Mouse (Mus musculus) right cerebral cortex, postnatal 14 days (tissue): ENCODE results near the gene Rnf43.

Experiments used
- DNase-seq: peaks from one replicate; pipeline ENCODE4 v3.0.0; 2022

The Rnf43 gene

DNA sequence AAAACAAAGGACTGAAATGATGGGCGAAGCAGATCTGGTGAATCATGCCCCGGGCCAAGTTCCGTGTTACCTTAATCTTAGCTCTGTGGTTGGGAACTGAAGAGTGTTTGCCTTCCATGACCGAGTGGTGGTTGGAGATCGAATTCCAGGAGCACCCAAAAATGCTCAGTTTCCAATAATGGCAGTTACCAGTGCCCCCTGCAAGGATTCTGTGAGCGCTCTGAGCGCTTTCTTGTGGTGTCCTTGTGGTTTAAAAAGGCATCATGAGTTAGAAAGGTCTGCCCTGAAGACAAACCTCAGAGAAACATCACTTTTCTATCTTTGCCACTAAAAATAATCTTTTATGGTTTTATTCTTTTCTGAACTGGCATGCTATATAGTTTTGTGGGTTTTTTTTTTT lies 16.5 kb downstream of the Rnf43 start:
- DNase-seq = no peak

DNA sequence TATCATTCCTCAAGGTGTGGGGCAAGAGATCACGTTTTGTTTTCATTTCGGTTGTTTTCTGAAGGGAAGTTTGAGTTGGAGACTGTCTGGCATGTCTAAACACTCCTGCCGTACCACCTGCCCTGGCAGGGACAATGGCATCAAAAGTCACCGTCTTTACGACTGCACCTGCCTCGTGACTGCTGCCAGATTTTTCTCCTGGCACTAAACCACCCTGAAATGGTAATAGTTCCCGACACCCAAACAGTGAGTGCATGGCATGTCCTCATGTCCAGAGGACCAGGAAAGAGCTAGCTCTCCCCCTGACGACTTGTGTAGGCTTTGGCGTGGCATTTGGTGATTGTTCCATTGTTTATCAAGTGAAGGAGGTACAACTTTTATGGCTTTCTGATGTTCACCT lies 18.3 kb downstream of the Rnf43 start:
- DNase-seq = no peak

DNA sequence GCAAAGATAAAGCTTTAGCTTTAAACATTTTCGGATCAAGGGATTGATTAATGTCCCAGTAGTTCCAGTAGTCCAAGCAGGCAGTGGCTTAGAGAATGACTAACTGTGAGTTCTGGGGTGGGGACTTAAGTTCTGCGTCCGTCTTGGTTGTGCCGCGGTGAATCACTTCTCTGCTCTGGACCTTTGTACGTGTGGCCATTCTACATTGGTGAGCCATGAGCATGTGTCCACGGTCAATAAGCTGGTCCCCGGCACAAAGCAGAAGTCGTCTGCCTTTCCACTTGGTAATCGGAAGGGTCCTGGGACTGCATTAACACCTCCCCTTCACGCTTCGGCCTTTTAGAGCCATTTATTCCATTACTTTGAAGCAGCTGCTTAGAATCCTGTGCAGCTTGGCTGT lies 19.6 kb downstream of the Rnf43 start:
- DNase-seq = no peak

GRCm38 (mm10) chr11:87682838-87683571 lies 20.5 kb downstream of the Rnf43 start:
- no peak for DNase-seq

- DNase-seq = no peak
Observed at GRCm38 (mm10) chr11:87686407-87686806, 23.9 kb downstream of the Rnf43 start.

DNA sequence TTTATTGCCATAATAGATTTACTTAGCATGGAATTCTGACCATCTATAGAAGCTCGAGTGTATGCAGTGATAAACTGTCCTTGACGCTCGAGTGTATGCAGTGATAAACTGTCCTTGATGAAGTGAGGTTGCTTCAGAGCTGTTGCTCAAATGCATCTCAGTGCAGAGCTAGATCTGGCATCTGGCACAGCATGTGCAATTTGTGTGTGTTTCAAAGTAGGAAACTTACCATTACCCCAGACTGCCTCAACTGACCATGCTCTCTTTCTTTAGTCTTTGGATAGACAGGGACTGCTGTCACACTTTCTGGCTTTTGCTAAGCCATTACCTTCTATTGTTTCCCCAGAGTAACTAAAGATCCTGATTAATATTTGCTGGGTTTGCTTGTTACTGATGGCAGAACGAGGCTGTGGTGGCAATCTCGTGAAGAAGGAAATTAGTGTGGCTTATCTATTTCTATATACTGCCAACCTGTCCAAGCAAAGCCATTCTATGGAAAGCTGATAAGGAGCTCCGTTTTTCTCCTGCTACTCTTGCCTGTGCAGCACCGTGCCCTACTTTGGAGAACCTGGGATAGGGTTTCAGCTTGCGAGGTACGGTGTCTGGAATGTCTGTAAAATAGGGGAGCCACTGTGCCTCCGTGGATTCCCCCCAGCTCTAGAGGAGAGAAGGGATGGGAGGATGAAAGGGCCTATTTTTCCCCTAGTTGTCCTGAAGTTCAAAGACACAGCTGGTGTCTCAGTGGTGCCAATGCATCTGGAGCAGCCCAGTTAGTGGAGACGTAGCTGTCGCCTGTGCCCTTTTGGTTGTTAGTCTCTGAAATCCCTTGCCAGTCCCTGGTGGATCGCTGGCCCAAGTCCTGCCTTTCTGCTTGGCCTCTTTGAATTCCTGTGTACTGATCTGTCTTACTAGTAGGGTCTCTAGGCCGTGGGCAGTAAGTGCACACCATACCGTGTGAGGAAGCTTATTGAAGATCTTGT lies 25.0 kb downstream of the Rnf43 start:
- no peak for DNase-seq

- no peak for DNase-seq
Observed at GRCm38 (mm10) chr11:87688478-87689203, 26.1 kb downstream of the Rnf43 start.

- no peak for DNase-seq
Observed at GRCm38 (mm10) chr11:87689402-87689808, 26.9 kb downstream of the Rnf43 start.

DNA sequence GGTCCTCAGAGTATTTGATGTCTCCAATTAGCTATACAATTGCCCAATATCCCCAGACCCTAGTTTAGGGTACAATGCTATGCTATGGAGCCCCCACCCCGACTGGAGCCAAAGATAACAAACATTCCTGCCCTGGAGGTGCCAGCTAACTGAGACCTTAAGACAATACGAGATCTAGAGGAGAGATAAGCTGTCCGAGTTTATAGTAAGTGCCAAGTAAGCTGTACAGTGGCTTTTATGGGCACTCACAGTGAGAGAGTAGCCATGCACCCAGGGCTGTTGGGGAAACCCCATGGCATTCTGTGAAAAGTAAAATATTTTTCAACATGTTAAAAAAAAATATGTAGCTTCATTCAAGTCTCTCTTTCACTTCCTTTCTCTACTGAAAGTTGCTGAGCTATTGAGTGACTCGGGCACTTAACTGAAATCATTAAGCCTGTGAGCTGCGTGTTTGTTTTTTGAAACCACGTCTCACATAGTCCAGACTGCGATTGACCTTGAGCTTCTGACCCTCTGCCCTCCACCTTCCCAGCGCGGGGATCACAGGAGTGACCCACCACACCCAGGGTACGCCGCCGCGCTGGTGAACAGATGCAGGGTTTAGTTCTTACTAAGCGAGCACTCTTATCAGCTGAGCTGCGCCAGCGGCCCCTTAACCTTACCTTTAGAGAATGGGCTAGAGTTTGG lies 27.7 kb downstream of the Rnf43 start:
- no peak for DNase-seq

DNA sequence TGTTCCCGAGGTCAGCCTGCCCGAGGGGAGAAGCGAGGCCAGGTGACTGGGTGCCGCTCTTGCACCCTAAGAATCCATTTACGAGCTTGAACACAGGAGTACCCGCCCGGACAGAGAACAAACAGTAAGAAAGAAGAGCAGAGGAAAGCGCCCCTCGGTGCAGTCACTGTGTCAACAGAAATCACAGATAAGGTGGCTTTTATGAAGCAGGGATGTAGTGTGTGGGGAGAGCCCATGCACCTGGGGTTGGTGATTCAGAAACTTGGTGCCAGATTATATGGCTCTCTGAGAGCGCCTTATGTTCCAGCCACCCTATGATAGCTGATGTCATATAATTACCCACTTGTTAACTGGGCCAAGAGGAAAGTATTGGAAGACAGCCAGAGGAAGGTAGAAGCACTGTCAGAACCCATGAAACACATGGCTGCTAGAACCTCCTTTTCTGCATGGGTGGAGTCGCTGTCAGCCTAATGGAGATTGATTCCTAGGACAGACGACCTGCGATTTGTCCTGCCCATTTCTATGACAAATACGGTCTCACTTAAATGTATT lies 34.7 kb downstream of the Rnf43 start:
- no peak for DNase-seq

- DNase-seq = no peak
Observed at GRCm38 (mm10) chr11:87698126-87698525, 35.6 kb downstream of the Rnf43 start.

DNA sequence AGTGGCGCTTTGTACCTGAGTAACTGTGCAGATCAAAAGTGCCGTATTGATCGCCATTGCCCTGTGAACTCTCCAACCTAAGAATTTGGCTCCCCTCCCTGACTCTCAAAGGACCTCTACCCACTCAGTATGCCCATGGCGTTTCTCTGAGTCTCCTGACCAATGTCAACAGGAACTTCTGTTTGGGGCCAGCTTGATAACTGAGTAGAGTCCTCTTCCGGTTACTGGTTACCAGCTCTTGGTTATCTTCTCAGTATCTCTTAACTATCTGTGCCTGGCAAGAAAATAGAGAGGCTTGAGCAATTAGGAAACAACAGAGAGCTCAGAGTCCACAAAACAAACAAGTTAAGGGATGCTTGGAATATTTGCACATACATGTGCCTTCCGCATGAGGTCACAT lies 38.6 kb downstream of the Rnf43 start:
- no peak for DNase-seq

- DNase-seq = no peak
Observed at GRCm38 (mm10) chr11:87701877-87702620, 39.5 kb downstream of the Rnf43 start.

- DNase-seq = no peak
Observed at GRCm38 (mm10) chr11:87703654-87704053, 41.1 kb downstream of the Rnf43 start.

DNA sequence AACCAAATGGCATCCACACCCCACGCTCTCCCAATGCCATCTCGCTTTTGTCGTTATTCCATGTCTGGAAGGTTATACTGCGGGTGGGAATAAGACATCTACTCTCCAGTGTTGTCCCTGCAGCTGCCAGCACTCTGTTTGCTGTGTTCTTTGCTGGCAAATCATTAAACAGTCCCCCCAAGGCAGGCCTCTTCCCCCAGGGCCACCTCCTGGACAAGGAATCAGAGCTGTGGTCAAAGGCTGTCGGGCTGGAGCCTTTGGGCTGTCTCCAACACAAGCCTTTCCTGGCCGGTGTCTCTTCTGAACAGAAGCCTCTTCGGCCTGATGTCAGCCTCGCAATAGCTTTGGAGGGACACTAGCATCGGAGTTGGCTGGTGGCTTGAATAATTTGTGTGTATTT lies 41.8 kb downstream of the Rnf43 start:
- no peak for DNase-seq

DNA sequence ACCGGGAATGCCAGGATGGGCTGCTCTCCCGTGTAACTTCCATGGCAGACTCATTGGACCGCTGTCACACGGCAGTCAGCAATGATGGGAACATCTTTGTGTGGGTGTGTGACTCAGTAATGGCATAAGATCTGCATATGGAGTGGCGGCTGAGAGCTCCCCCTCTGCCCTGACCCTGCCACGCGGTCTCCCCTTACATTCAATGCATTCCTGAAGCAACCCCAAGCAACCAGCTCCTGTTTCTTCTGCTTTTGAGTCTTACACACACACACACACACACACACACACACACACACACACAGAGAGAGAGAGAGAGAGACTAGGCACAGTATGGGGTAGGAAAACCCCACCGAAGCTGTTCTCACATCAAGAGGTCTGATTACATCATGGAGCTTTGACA lies 45.0 kb downstream of the Rnf43 start:
- DNase-seq = no peak

DNA sequence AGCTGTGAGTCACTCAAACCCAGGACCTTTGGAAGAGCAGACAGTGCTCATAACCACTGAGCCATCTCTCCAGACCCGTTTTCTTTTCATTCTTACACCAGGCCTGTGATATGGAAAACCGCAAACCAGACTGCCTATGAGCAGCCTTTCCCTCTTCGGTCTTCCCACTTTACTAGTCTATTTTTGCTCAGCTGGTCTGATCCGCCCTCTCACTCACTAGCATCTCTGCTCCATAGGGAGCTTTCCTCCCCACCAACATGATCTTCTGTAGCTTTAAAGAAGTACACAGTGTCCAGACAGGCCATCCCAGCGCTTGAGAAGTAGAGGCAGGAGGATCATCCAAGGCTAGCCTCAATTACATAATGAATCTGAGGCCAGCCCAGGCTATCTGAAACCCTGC lies 46.5 kb downstream of the Rnf43 start:
- no peak for DNase-seq

- no peak for DNase-seq
Observed at GRCm38 (mm10) chr11:87709513-87710261, 47.2 kb downstream of the Rnf43 start.

GRCm38 (mm10) chr11:87710262-87710615 lies 47.7 kb downstream of the Rnf43 start:
- DNase-seq = no peak

- DNase-seq = no peak
Observed at GRCm38 (mm10) chr11:87712188-87712587, 49.7 kb downstream of the Rnf43 start.

GRCm38 (mm10) chr11:87715999-87716398 lies 53.5 kb downstream of the Rnf43 start:
- no peak for DNase-seq
